Mouse (Mus musculus) erythroblast, embryonic 14.5 days (primary cell): ENCODE measurements around the gene Atp8b4. TPM values are rescaled to one million over a fixed set of nuclear protein-coding genes. Genes with fewer than 3 reads are reported as not detected.

Experiments used
- H3K27me3 ChIP-seq: 2 replicates; pipeline ENCODE4 v1.6.1; 2012; ENCODE audit warnings: inconsistent platforms; ENCODE audit not compliant: control insufficient read depth
- H3K36me3 ChIP-seq: 2 replicates; pipeline ENCODE4 v1.6.1; 2012; ENCODE audit warnings: mild to moderate bottlenecking, inconsistent platforms; ENCODE audit not compliant: control insufficient read depth
- H3K4me1 ChIP-seq: 2 replicates; pipeline ENCODE4 v1.6.1; 2012; ENCODE audit warnings: inconsistent platforms; ENCODE audit not compliant: control insufficient read depth
- H3K4me3 ChIP-seq: replicated peaks from 2 replicates; pipeline ENCODE3; 2012; ENCODE audit warnings: moderate library complexity, mild to moderate bottlenecking, inconsistent platforms
- H3K9me3 ChIP-seq: 2 replicates; pipeline ENCODE4 v1.6.1; 2012; ENCODE audit warnings: low read length, inconsistent platforms, mixed read lengths; ENCODE audit not compliant: control insufficient read depth
- GATA1 ChIP-seq: IDR thresholded peaks from 2 replicates; pipeline ENCODE4 v1.6.1; 2012; ENCODE audit warnings: low read length, inconsistent platforms, mixed read lengths
- TAL1 ChIP-seq: IDR thresholded peaks from 3 replicates; pipeline ENCODE4 v1.6.1; 2012; ENCODE audit warnings: low read length, inconsistent platforms, mixed read lengths
- polyA plus RNA-seq: library from polyadenylated mRNA; stranded (reverse); fragments of >175 nt; gene quantifications from 2 replicates; pipeline ENCODE4 v1.2.3, GENCODE M21; 2012

The Atp8b4 gene
- polyA plus RNA-seq, 1 experiment, result not detected

- H3K27me3 ChIP-seq, result no peaks in the 10 kb centered on the region
- no peaks in the 10 kb centered on the region for H3K36me3 ChIP-seq
- H3K4me3 ChIP-seq, result no peak overlapping the region
- no peak for TF ChIP-seq TAL1
- TF ChIP-seq GATA1, result no peak
- no peaks in the 10 kb centered on the region for H3K9me3 ChIP-seq
- H3K4me1 ChIP-seq, result no peaks in the 10 kb centered on the region
These were observed 1.6 kb downstream of the Atp8b4 start for GRCm38 (mm10) chr2:126498761-126499452.

GRCm38 (mm10) chr2:126496838-126497237, 3.6 kb downstream of the Atp8b4 start:
- no peak for TF ChIP-seq TAL1
- no peak for TF ChIP-seq GATA1
- no peaks in the 10 kb centered on the region for H3K9me3 ChIP-seq
- H3K4me1 ChIP-seq, result no peaks in the 10 kb centered on the region
- H3K4me3 ChIP-seq, result no peak overlapping the region
- H3K27me3 ChIP-seq, result no peaks in the 10 kb centered on the region
- H3K36me3 ChIP-seq, result no peaks in the 10 kb centered on the region

- H3K36me3 ChIP-seq, result no peaks in the 10 kb centered on the region
- H3K4me3 ChIP-seq, result no peak overlapping the region
- H3K4me1 ChIP-seq, result no peaks in the 10 kb centered on the region
- TF ChIP-seq GATA1, result no peak
- no peak for TF ChIP-seq TAL1
- no peaks in the 10 kb centered on the region for H3K9me3 ChIP-seq
- no peaks in the 10 kb centered on the region for H3K27me3 ChIP-seq
These were observed 4.4 kb downstream of the Atp8b4 start for GRCm38 (mm10) chr2:126495832-126496695.

- TF ChIP-seq TAL1 (no peak), GATA1 (no peak)
- H3K4me3 ChIP-seq, result no peak overlapping the region
- H3K4me1 ChIP-seq, result no peaks in the 10 kb centered on the region
- H3K36me3 ChIP-seq, result no peaks in the 10 kb centered on the region
- H3K9me3 ChIP-seq, result no peaks in the 10 kb centered on the region
- H3K27me3 ChIP-seq, result no peaks in the 10 kb centered on the region
These were observed 5.2 kb downstream of the Atp8b4 start for GRCm38 (mm10) chr2:126495230-126495629.

- Histone ChIP-seq H3K9me3 (no peaks in the 10 kb centered on the region), H3K4me1 (no peaks in the 10 kb centered on the region), H3K4me3 (no peak overlapping the region), H3K36me3 (no peaks in the 10 kb centered on the region), H3K27me3 (no peaks in the 10 kb centered on the region)
- TF ChIP-seq TAL1, result no peak
- no peak for TF ChIP-seq GATA1
These were observed 7.2 kb downstream of the Atp8b4 start for GRCm38 (mm10) chr2:126493306-126493705.

- Histone ChIP-seq H3K4me3 (no peak overlapping the region), H3K27me3 (no peaks in the 10 kb centered on the region), H3K9me3 (no peaks in the 10 kb centered on the region), H3K4me1 (no peaks in the 10 kb centered on the region), H3K36me3 (no peaks in the 10 kb centered on the region)
- TF ChIP-seq TAL1 (no peak), GATA1 (no peak)
These were observed 7.8 kb downstream of the Atp8b4 start for GRCm38 (mm10) chr2:126492713-126493112.

GRCm38 (mm10) chr2:126491446-126491845, 9.0 kb downstream of the Atp8b4 start:
- no peaks in the 10 kb centered on the region for H3K9me3 ChIP-seq
- no peaks in the 10 kb centered on the region for H3K36me3 ChIP-seq
- no peaks in the 10 kb centered on the region for H3K27me3 ChIP-seq
- no peaks in the 10 kb centered on the region for H3K4me1 ChIP-seq
- TF ChIP-seq TAL1, result no peak
- TF ChIP-seq GATA1, result no peak
- no peak overlapping the region for H3K4me3 ChIP-seq

GRCm38 (mm10) chr2:126490573-126490972, 9.9 kb downstream of the Atp8b4 start:
- no peaks in the 10 kb centered on the region for H3K9me3 ChIP-seq
- H3K27me3 ChIP-seq, result no peaks in the 10 kb centered on the region
- TF ChIP-seq TAL1, result no peak
- TF ChIP-seq GATA1, result no peak
- no peak overlapping the region for H3K4me3 ChIP-seq
- no peaks in the 10 kb centered on the region for H3K4me1 ChIP-seq
- no peaks in the 10 kb centered on the region for H3K36me3 ChIP-seq

- no peaks in the 10 kb centered on the region for H3K9me3 ChIP-seq
- no peak for TF ChIP-seq TAL1
- TF ChIP-seq GATA1, result no peak
- H3K4me3 ChIP-seq, result no peak overlapping the region
- no peaks in the 10 kb centered on the region for H3K27me3 ChIP-seq
- H3K4me1 ChIP-seq, result no peaks in the 10 kb centered on the region
- H3K36me3 ChIP-seq, result no peaks in the 10 kb centered on the region
These were observed 15.0 kb downstream of the Atp8b4 start for GRCm38 (mm10) chr2:126485262-126486017.
